Mouse (Mus musculus): ENCODE data around the gene Hspg2. TPM values are rescaled to one million over a fixed set of nuclear protein-coding genes. Genes with fewer than 3 reads are reported as not detected.
A peak's percentile ranks its signal among the peaks of the same experiment; 100 is the strongest.

The Hspg2 gene
- polyA plus RNA-seq, 1 experiment from 2014 or later: 31.3 TPM

- ATAC-seq (replicated peaks; ENCODE audit: low FRiP score, low read depth) (peak; percentile 53), DNase-seq (ENCODE audit: low spot score) (peak; percentile 85)
- no peak overlapping the region for H3K4me3 ChIP-seq (replicated peaks; ENCODE audit: low read depth, low read length)
- no peaks in the 10 kb centered on the region for H3K27me3 ChIP-seq (ENCODE audit: insufficient read depth, low read length)
- no peaks in the 10 kb centered on the region for H3K9me3 ChIP-seq (replicated peaks; ENCODE audit: low read length)
- no peaks in the 10 kb centered on the region for H3K36me3 ChIP-seq (ENCODE audit: insufficient read depth, low read length)
- H3K9ac ChIP-seq (ENCODE audit: low read depth, low read length): 0 out of 2 replicates have a peak overlapping the region, but pooled peaks have one; percentile 28
- H3K4me2 ChIP-seq (ENCODE audit: low read length): peak overlapping the region; percentile 16; the same call in 1 of the 2 replicates
- WGBS: 25% methylated on average over 12 of the region's 12 CpGs
- H3K4me1 ChIP-seq (replicated peaks; ENCODE audit: insufficient read depth, low read length): peaks cover 51% of the 10 kb centered on the region
- TF ChIP-seq CTCF (IDR thresholded peaks at IDR 0.05; ENCODE audit: low read depth): peak; percentile 65
- peak overlapping the region; percentile 89 for H3K27ac ChIP-seq
Measured at GRCm38 (mm10) chr4:137488571-137489303, 20.2 kb downstream of the Hspg2 start.

GRCm38 (mm10) chr4:137489996-137490395 is 21.4 kb downstream of the Hspg2 start:
- no peak for TF ChIP-seq CTCF (IDR thresholded peaks at IDR 0.05; ENCODE audit: low read depth)
- WGBS: 55% methylated on average over 8 of the region's 8 CpGs
- Histone ChIP-seq H3K4me1 (replicated peaks; ENCODE audit: insufficient read depth, low read length) (peaks cover 49% of the 10 kb centered on the region), H3K9ac (ENCODE audit: low read depth, low read length) (no peak overlapping the region), H3K27ac (peak overlapping the region; percentile 89; the same call in 1 of the 2 replicates), H3K4me2 (ENCODE audit: low read length) (no peak overlapping the region), H3K9me3 (replicated peaks; ENCODE audit: low read length) (no peaks in the 10 kb centered on the region), H3K4me3 (replicated peaks; ENCODE audit: low read depth, low read length) (no peak overlapping the region), H3K36me3 (ENCODE audit: insufficient read depth, low read length) (no peaks in the 10 kb centered on the region), H3K27me3 (ENCODE audit: insufficient read depth, low read length) (no peaks in the 10 kb centered on the region)
- DNase-seq (ENCODE audit: low spot score) (peak; percentile 36), ATAC-seq (replicated peaks; ENCODE audit: low FRiP score, low read depth) (no peak)

DNA sequence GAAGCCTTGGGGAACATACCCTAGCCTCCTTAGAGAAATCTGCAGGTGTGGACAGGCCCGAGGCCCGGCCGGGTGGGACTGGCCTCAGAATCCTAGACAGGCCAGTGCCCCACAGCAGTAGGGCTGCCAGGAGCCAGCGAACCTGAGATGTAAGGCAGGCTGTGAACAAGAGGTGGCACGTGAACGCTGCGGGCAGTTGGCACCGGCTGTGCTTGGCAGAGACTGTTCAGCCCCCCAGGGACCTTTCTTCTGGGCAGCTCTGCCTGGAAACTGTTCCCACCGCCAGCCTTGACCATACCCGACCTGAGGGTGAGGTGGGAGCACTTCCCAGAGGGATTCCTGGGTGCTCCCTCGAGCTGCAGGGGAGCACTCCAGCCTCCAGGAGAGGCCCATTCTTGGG is 24.0 kb downstream of the Hspg2 start:
- ATAC-seq (replicated peaks; ENCODE audit: low FRiP score, low read depth) (no peak), DNase-seq (ENCODE audit: low spot score) (no peak)
- TF ChIP-seq CTCF (IDR thresholded peaks at IDR 0.05; ENCODE audit: low read depth): no peak
- H3K4me3 ChIP-seq (replicated peaks; ENCODE audit: low read depth, low read length): no peak overlapping the region
- H3K27ac ChIP-seq: 0 out of 2 replicates have a peak overlapping the region, but pooled peaks have one; percentile 43
- WGBS: 66% methylated on average over 11 of the region's 11 CpGs
- H3K9me3 ChIP-seq (replicated peaks; ENCODE audit: low read length): no peaks in the 10 kb centered on the region
- H3K4me2 ChIP-seq (ENCODE audit: low read length): no peak overlapping the region
- no peaks in the 10 kb centered on the region for H3K36me3 ChIP-seq (ENCODE audit: insufficient read depth, low read length)
- peaks cover 41% of the 10 kb centered on the region for H3K4me1 ChIP-seq (replicated peaks; ENCODE audit: insufficient read depth, low read length)
- H3K9ac ChIP-seq (ENCODE audit: low read depth, low read length): no peak overlapping the region
- H3K27me3 ChIP-seq (ENCODE audit: insufficient read depth, low read length): no peaks in the 10 kb centered on the region

DNA sequence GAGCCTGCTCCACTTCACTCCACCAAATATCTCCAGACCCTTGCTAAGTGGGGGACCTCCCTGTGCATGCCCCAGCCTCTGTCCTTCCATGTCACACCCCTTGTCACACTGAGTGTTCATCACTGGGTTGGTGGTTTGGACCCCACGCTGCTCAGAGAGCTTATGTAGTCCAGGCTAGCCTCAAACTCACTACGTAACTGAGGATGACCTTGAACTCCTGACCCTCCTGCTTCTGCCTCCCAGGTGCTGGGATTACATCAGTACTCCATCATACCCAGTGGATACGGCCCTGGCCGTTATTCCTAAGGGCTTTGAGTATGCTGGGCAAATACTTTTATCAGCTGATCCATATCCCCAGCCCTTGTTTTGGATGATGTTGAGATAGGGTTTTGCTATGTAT is 24.6 kb downstream of the Hspg2 start:
- H3K9me3 ChIP-seq (replicated peaks; ENCODE audit: low read length): no peaks in the 10 kb centered on the region
- H3K4me1 ChIP-seq (replicated peaks; ENCODE audit: insufficient read depth, low read length): peaks cover 41% of the 10 kb centered on the region
- DNase-seq (ENCODE audit: low spot score) (no peak), ATAC-seq (replicated peaks; ENCODE audit: low FRiP score, low read depth) (no peak)
- 83% methylated on average over 4 of the region's 4 CpGs for WGBS
- H3K36me3 ChIP-seq (ENCODE audit: insufficient read depth, low read length): no peaks in the 10 kb centered on the region
- H3K27me3 ChIP-seq (ENCODE audit: insufficient read depth, low read length): no peaks in the 10 kb centered on the region
- H3K4me3 ChIP-seq (replicated peaks; ENCODE audit: low read depth, low read length): no peak overlapping the region
- no peak for TF ChIP-seq CTCF (IDR thresholded peaks at IDR 0.05; ENCODE audit: low read depth)
- H3K27ac ChIP-seq: 0 out of 2 replicates have a peak overlapping the region, but pooled peaks have one; percentile 43
- no peak overlapping the region for H3K9ac ChIP-seq (ENCODE audit: low read depth, low read length)
- no peak overlapping the region for H3K4me2 ChIP-seq (ENCODE audit: low read length)

GRCm38 (mm10) chr4:137494751-137495500 is 26.4 kb downstream of the Hspg2 start:
- TF ChIP-seq CTCF (IDR thresholded peaks at IDR 0.05; ENCODE audit: low read depth): no peak
- H3K4me2 ChIP-seq (ENCODE audit: low read length): no peak overlapping the region; the same call in 1 of the 2 replicates
- H3K4me1 ChIP-seq (replicated peaks; ENCODE audit: insufficient read depth, low read length): peaks cover 48% of the 10 kb centered on the region

GRCm38 (mm10) chr4:137495501-137496100 is 27.0 kb downstream of the Hspg2 start:
- Histone ChIP-seq H3K36me3 (ENCODE audit: insufficient read depth, low read length) (no peaks in the 10 kb centered on the region), H3K4me2 (ENCODE audit: low read length) (no peak overlapping the region), H3K27ac (peak overlapping the region; percentile 91), H3K9ac (ENCODE audit: low read depth, low read length) (no peak overlapping the region), H3K9me3 (replicated peaks; ENCODE audit: low read length) (no peaks in the 10 kb centered on the region), H3K27me3 (ENCODE audit: insufficient read depth, low read length) (no peaks in the 10 kb centered on the region), H3K4me1 (replicated peaks; ENCODE audit: insufficient read depth, low read length) (peaks cover 55% of the 10 kb centered on the region), H3K4me3 (replicated peaks; ENCODE audit: low read depth, low read length) (no peak overlapping the region)
- 42% methylated on average over 6 of the region's 6 CpGs for WGBS
- ATAC-seq (replicated peaks; ENCODE audit: low FRiP score, low read depth) (no peak; the same call in none of the 2 replicates), DNase-seq (ENCODE audit: low spot score) (no peak)
- no peak for TF ChIP-seq CTCF (IDR thresholded peaks at IDR 0.05; ENCODE audit: low read depth)

More at GRCm38 (mm10) chr4:137494751-137495500, 26.4 kb downstream of the Hspg2 start:
- no peaks in the 10 kb centered on the region for H3K27me3 ChIP-seq (ENCODE audit: insufficient read depth, low read length)
- H3K9ac ChIP-seq (ENCODE audit: low read depth, low read length): peak overlapping the region; percentile 47
- ATAC-seq (replicated peaks; ENCODE audit: low FRiP score, low read depth) (peak; percentile 60), DNase-seq (ENCODE audit: low spot score) (peak; percentile 62)
- peak overlapping the region; percentile 91 for H3K27ac ChIP-seq
- no peaks in the 10 kb centered on the region for H3K9me3 ChIP-seq (replicated peaks; ENCODE audit: low read length)
- H3K36me3 ChIP-seq (ENCODE audit: insufficient read depth, low read length): no peaks in the 10 kb centered on the region
- no peak overlapping the region for H3K4me3 ChIP-seq (replicated peaks; ENCODE audit: low read depth, low read length)
- WGBS: 13% methylated on average over 19 of the region's 19 CpGs
